Mouse (Mus musculus) E14TG2a.4 (cell line): Measurements from ENCODE around the gene Hmgcl.

Experiments used
- CTCF ChIP-seq: conservative IDR thresholded peaks from 2 replicates; pipeline ENCODE4 v1.5.1; 2014; ENCODE audit warnings: low read length
- POU5F1 ChIP-seq: IDR thresholded peaks from 2 replicates; pipeline ENCODE4 v1.6.1; 2014; ENCODE audit warnings: low read length, borderline replicate concordance

GRCm38 (mm10) chr4:135935502-135935901 lies 10.7 kb upstream of the Hmgcl start:
- TF ChIP-seq CTCF (no peak), POU5F1 (no peak)
